Mouse (Mus musculus) lung, postnatal 0 days (tissue): ENCODE data around the gene Tdpoz1.

ENCODE experiments used
- CTCF ChIP-seq: IDR thresholded peaks from 2 replicates; pipeline ENCODE4 v1.5.1; 2016; ENCODE audit warnings: antibody characterized with exemption, mild to moderate bottlenecking
- EP300 ChIP-seq: IDR thresholded peaks from 2 replicates; pipeline ENCODE4 v1.6.1; 2016; ENCODE audit warnings: antibody characterized with exemption, mild to moderate bottlenecking, control low read depth

- TF ChIP-seq EP300: no peak
- TF ChIP-seq CTCF: no peak
Measured at GRCm38 (mm10) chr3:93652586-93652985, 23.5 kb downstream of the Tdpoz1 start, which contains the start of gene Tdpoz2.
